Mouse (Mus musculus): ENCODE results near the gene Rasgrf1. TPM values are rescaled to one million over a fixed set of nuclear protein-coding genes. Genes with fewer than 3 reads are reported as not detected.

Gene Rasgrf1
- total and polyA plus RNA-seq, 2 experiments from 2014 or later, result 28.3 to 53.4 TPM

- no peaks in the 10 kb centered on the region for H3K9me3 ChIP-seq (ENCODE audit: low read length)
- no peaks in the 10 kb centered on the region for H3K36me3 ChIP-seq (ENCODE audit: insufficient read depth, low read length)
- H3K27ac ChIP-seq, result no peak overlapping the region
- ATAC-seq (no peak), DNase-seq (ENCODE audit: low spot score) (no peak)
- no peak overlapping the region for H3K9ac ChIP-seq (replicated peaks; ENCODE audit: low read length)
- 0 out of 2 replicates have a peak, but pooled peaks cover 3% of the 10 kb centered on the region for H3K27me3 ChIP-seq (ENCODE audit: insufficient read depth, low read length)
- H3K4me3 ChIP-seq (ENCODE audit: low read length), result no peak overlapping the region
- no peak for TF ChIP-seq CTCF (IDR thresholded peaks at IDR 0.05; ENCODE audit: low read depth)
- WGBS, result 44% methylated on average over 7 of the region's 7 CpGs
- no peak overlapping the region for H3K4me2 ChIP-seq (ENCODE audit: low read depth, low read length)
- H3K4me1 ChIP-seq (ENCODE audit: insufficient read depth, low read length), result no peaks in the 10 kb centered on the region
These were observed 27.1 kb upstream of the Rasgrf1 start for GRCm38 (mm10) chr9:89882583-89882982.

- Histone ChIP-seq H3K4me3 (ENCODE audit: low read length) (no peak overlapping the region), H3K27me3 (ENCODE audit: insufficient read depth, low read length) (0 out of 2 replicates have a peak, but pooled peaks cover 3% of the 10 kb centered on the region), H3K4me2 (ENCODE audit: low read depth, low read length) (no peak overlapping the region), H3K27ac (no peak overlapping the region), H3K9ac (replicated peaks; ENCODE audit: low read length) (no peak overlapping the region), H3K9me3 (ENCODE audit: low read length) (no peaks in the 10 kb centered on the region), H3K36me3 (ENCODE audit: insufficient read depth, low read length) (no peaks in the 10 kb centered on the region), H3K4me1 (ENCODE audit: insufficient read depth, low read length) (no peaks in the 10 kb centered on the region)
- 20% methylated on average over 7 of the region's 7 CpGs for WGBS
- DNase-seq (ENCODE audit: low spot score) (peak; percentile 38), ATAC-seq (peak; percentile 75)
- TF ChIP-seq CTCF (IDR thresholded peaks at IDR 0.05; ENCODE audit: low read depth), result no peak
These were observed 23.9 kb upstream of the Rasgrf1 start for GRCm38 (mm10) chr9:89885701-89886218.

DNA sequence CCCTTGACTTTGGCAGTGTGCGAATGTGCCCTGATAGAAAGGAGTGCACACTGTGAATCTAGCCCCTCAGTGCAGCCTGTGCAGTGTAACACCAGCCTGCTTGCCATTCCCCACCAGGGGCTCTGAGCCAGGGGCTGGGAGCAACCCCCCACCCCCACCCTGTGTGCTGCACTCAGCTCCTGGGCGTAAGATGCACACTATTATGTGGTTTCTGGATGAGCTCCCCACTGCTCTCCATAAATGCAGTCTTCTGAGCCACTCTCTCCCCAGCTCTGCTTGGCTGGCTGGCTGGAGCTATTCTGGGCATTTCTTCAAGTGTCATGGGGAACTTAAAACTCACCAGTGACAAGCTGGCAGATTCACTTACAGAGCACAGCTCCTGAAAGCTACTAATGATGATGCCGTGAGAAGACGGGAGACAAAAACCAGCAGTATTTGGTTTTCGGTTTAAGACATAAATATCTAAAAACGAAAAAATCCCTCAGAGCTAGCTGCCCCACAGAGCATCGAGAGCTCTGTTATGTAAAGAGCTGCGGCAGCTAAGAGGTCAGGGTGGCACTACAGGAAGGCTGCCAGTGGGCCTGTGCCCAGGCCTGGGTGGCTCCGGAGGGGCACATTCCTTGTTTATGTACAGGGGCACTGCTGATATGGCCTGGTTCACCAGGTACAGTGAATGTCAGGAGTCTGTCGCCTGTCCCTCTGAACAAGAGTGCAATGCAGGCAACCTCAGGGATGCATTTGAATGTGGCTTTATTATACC, 18.0 kb upstream of the Rasgrf1 start:
- Histone ChIP-seq H3K27me3 (ENCODE audit: insufficient read depth, low read length) (no peaks in the 10 kb centered on the region), H3K9me3 (ENCODE audit: low read length) (no peaks in the 10 kb centered on the region), H3K36me3 (ENCODE audit: insufficient read depth, low read length) (no peaks in the 10 kb centered on the region), H3K9ac (replicated peaks; ENCODE audit: low read length) (no peak overlapping the region), H3K27ac (peak overlapping the region; percentile 11; the same call in 1 of the 2 replicates), H3K4me2 (ENCODE audit: low read depth, low read length) (no peak overlapping the region), H3K4me3 (ENCODE audit: low read length) (no peak overlapping the region), H3K4me1 (ENCODE audit: insufficient read depth, low read length) (0 out of 2 replicates have a peak, but pooled peaks cover 4% of the 10 kb centered on the region)
- peak; percentile 80 for ATAC-seq
- TF ChIP-seq CTCF (IDR thresholded peaks at IDR 0.05; ENCODE audit: low read depth), result no peak
- WGBS, result 53% methylated on average over 10 of the region's 10 CpGs
- DNase-seq (ENCODE audit: low spot score), result peak; percentile 58

DNA sequence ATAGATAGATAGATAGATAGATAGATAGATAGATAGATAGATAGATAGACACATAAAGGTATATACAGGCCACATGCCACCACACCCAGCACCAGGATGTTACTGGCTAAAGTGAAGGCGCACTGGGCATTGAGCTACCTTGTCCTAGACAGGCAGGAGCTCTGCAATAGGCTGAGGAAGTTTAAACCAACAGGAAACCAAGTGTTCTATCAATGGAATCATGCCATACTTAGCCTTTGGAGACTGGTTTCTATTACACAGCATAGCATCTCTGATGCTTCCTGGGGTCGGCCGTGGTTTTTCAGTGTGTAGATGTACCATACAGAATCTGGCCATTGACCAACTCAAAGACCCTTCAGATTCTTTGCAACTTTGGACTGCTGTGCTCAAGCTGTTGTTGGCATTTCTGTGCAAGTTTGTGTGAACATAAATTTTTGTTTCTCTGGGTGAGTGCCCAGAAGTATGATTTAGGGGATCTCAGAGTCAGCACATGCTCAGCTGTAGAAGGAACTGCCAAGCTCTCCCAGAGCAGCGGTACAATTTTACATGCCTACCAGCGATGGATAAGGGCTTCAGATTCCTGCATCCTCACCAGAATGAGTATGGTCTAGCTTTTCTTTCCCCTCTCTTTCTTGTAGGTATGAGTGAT, 17.0 kb upstream of the Rasgrf1 start:
- Histone ChIP-seq H3K4me2 (ENCODE audit: low read depth, low read length) (no peak overlapping the region), H3K27ac (no peak overlapping the region), H3K27me3 (ENCODE audit: insufficient read depth, low read length) (no peaks in the 10 kb centered on the region), H3K9ac (replicated peaks; ENCODE audit: low read length) (no peak overlapping the region), H3K4me3 (ENCODE audit: low read length) (no peak overlapping the region), H3K9me3 (ENCODE audit: low read length) (no peaks in the 10 kb centered on the region), H3K4me1 (ENCODE audit: insufficient read depth, low read length) (0 out of 2 replicates have a peak, but pooled peaks cover 4% of the 10 kb centered on the region), H3K36me3 (ENCODE audit: insufficient read depth, low read length) (no peaks in the 10 kb centered on the region)
- DNase-seq (ENCODE audit: low spot score) (no peak), ATAC-seq (no peak)
- no peak for TF ChIP-seq CTCF (IDR thresholded peaks at IDR 0.05; ENCODE audit: low read depth)
- 80% methylated on average over 5 of the region's 5 CpGs for WGBS

GRCm38 (mm10) chr9:89900111-89900824, 9.4 kb upstream of the Rasgrf1 start:
- no peak overlapping the region for H3K4me2 ChIP-seq (ENCODE audit: low read depth, low read length)
- H3K27me3 ChIP-seq (ENCODE audit: insufficient read depth, low read length), result no peaks in the 10 kb centered on the region
- no peaks in the 10 kb centered on the region for H3K9me3 ChIP-seq (ENCODE audit: low read length)
- H3K4me3 ChIP-seq (ENCODE audit: low read length), result no peak overlapping the region
- no peak for ATAC-seq
- no peak for DNase-seq (ENCODE audit: low spot score)
- no peaks in the 10 kb centered on the region for H3K36me3 ChIP-seq (ENCODE audit: insufficient read depth, low read length)
- no peak overlapping the region for H3K27ac ChIP-seq
- no peak for TF ChIP-seq CTCF (IDR thresholded peaks at IDR 0.05; ENCODE audit: low read depth)
- H3K9ac ChIP-seq (replicated peaks; ENCODE audit: low read length), result no peak overlapping the region
- H3K4me1 ChIP-seq (ENCODE audit: insufficient read depth, low read length), result no peaks in the 10 kb centered on the region
- WGBS, result 29% methylated on average over 14 of the region's 14 CpGs

- H3K9me3 ChIP-seq (ENCODE audit: low read length), result no peaks in the 10 kb centered on the region
- H3K27me3 ChIP-seq (ENCODE audit: insufficient read depth, low read length), result no peaks in the 10 kb centered on the region
- TF ChIP-seq CTCF (IDR thresholded peaks at IDR 0.05; ENCODE audit: low read depth), result no peak
- no peak overlapping the region for H3K4me3 ChIP-seq (ENCODE audit: low read length)
- no peaks in the 10 kb centered on the region for H3K4me1 ChIP-seq (ENCODE audit: insufficient read depth, low read length)
- H3K4me2 ChIP-seq (ENCODE audit: low read depth, low read length), result no peak overlapping the region
- H3K27ac ChIP-seq, result no peak overlapping the region
- H3K36me3 ChIP-seq (ENCODE audit: insufficient read depth, low read length), result no peaks in the 10 kb centered on the region
- whole genome bisulfite sequencing, result 76% methylated on average over 4 of the region's 4 CpGs
- DNase-seq (ENCODE audit: low spot score), result no peak
- ATAC-seq, result no peak
- H3K9ac ChIP-seq (replicated peaks; ENCODE audit: low read length), result no peak overlapping the region
These were observed 8.5 kb upstream of the Rasgrf1 start for GRCm38 (mm10) chr9:89901184-89901583.
